ENCODE assay signal across 1 mouse cellular context in the genomic region with DNA sequence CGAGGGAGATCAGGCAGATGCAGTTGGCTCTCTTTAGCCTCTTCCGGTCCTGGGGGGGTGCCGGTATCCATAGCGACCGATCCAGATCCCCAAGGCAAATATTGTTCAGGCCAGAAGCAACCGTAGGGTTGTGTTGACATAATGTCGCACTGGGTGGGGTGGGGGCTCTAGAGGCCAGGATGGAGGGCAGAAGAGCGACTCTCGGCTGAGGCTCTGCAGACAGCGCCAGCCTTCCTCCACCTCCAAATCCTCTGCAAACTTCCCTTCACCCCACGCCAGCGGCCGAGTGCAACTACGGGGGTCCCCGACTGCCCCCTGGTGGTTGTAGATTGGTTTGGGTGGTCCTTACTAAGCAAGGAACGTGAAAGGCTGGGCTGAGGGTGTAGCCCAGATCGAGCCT.
TF ChIP-seq lines count a peak whose summit lies in the region.

No protein-coding gene starts in this region.

TF ChIP-seq in CH12.LX, 34 proteins besides CTCF, POLR2A, EP300 and RAD21:
- no peak for TF ChIP-seq TBP (conservative IDR thresholded peaks at IDR 0.05; ENCODE audit: low read depth, low read length)
- peak; percentile 14; the same call in 1 of the 2 replicates for TF ChIP-seq IRF4 (IDR thresholded peaks at IDR 0.05; ENCODE audit: low read depth, low read length)
- TF ChIP-seq PAX5 (IDR thresholded peaks at IDR 0.05; ENCODE audit: low read length), result no peak
- no peak for TF ChIP-seq BHLHE40 (IDR thresholded peaks at IDR 0.05; ENCODE audit: low read depth, low read length)
- no peak for TF ChIP-seq ZKSCAN1 (IDR thresholded peaks at IDR 0.05; ENCODE audit: borderline replicate concordance, low read depth, low read length)
- TF ChIP-seq SMC3 (IDR thresholded peaks at IDR 0.05; ENCODE audit: low read depth, low read length), result peak; percentile 77
